Mouse (Mus musculus): Measurements from ENCODE around the gene Tmem129. TPM values are rescaled to one million over a fixed set of nuclear protein-coding genes. Genes with fewer than 3 reads are reported as not detected.

The Tmem129 gene
- polyA plus RNA-seq, 1 experiment from 2014 or later = 31.1 TPM

DNA sequence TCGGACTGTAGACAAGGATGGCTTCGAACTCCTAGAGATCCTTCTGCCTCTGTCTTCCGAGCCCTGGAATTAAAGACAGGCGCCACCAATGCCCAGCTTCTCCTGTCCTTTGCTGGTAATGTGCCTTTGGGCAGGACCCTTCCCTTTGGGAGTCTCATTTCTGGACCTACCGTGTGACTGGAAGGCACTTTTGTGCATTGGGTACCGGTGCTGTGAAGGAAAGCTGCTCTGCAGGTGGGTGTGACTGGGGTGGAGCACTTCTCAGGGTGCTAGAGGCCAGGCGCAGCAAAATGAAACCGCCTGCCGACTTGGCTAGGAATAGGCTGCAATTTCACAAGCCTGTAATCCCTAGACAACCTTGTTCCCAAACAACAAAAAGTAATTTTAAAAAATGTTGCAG lies 28.2 kb downstream of the Tmem129 start:
- WGBS = 3% methylated on average over 9 of the region's 9 CpGs
- ATAC-seq (replicated peaks) = peak; percentile 43

DNA sequence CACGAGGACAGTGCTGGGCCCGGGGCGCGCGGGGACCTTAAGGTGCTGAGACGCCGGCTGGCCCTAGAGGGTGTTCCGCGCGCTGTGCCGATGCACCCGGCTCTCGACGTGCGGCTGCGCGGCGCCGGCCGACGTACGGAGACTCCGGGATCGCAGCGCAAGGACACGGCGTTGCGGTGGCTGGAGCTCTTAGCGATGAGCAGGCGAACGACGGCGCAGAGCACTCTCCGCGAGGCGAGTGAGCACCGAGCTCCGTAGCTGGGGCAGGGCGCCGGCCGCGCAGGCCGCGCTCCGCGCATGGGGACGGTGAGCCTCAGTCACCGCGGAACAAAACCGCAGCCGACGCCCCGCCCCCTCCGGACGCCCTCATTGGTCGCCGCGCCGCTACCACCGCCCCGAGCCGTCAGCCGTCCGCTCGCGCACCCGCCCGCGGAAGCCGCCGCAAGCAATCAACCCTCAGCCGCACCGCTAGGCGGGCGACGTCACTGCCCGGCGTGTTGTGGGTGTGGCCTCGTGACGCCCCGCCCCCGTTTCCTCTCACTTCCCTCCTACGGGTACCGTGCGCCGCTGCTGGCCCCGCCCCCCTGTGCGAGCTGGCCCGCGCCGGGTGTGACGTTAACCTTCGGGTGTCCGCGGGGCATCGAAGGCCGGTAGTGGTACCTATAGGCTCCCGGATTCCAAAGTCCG lies 28.8 kb downstream of the Tmem129 start, which contains the start of the genes Fam53a and Gm9903:
Fam53a (minus strand) TSS at position 335 of the 687 bp plus-strand sequence.
Gm9903 (plus strand) TSS at position 625 of the 687 bp plus-strand sequence.
- Histone ChIP-seq H3K9me3 (no peaks in the 10 kb centered on the region), H3K4me2 (peak within 1 kb of the TSS; percentile 97), H3K4me1 (peaks cover 24% of the 10 kb centered on the region), H3K27me3 (replicated peaks) (no peaks in the 10 kb centered on the region), H3K4me3 (peak within 1 kb of the TSS; percentile 68), H3K9ac (peak within 1 kb of the TSS; percentile 58), H3K36me3 (replicated peaks) (no peaks in the 10 kb centered on the region), H3K27ac (peak within 1 kb of the TSS; percentile 93)
- under 1% methylated on average over 99 of the region's 99 CpGs for WGBS
- peak; percentile 96 for ATAC-seq (replicated peaks)

More for the DNA sequence above, 28.2 kb downstream of the Tmem129 start:
- Histone ChIP-seq H3K27me3 (replicated peaks) (no peaks in the 10 kb centered on the region), H3K36me3 (replicated peaks) (no peaks in the 10 kb centered on the region), H3K9me3 (no peaks in the 10 kb centered on the region), H3K9ac (peak overlapping the region; percentile 38), H3K4me1 (peaks cover 24% of the 10 kb centered on the region), H3K4me3 (peak overlapping the region; percentile 68), H3K27ac (peak overlapping the region; percentile 93), H3K4me2 (peak overlapping the region; percentile 97)

DNA sequence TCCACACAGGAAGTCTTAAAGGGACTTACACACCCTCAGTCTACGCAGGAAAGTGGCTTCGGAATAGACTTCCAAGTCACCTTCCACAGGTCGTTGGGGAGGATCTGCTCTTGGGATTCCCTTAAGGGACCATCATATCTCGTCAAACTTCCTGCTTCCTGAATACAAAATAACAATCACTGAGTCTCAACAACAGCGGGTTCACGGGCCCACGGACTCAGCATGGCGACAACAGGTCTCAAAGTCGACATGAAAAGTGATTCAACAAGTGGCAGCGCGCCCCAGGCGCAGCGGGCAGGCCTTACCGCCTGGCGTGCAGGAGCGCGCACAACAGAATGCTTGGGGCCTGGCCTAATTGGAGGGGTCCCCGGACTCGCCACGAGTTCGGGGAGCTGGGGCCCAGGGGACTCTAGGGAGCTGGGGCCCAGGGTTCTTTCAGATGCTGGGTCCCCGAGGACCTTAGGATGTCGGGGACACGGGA lies 29.4 kb downstream of the Tmem129 start:
- H3K36me3 ChIP-seq (replicated peaks) = no peaks in the 10 kb centered on the region
- ATAC-seq (replicated peaks) = 0 out of 2 replicates have a peak, but pooled peaks have one; percentile 0
- H3K27me3 ChIP-seq (replicated peaks) = no peaks in the 10 kb centered on the region
- peaks cover 24% of the 10 kb centered on the region for H3K4me1 ChIP-seq
- H3K9me3 ChIP-seq = no peaks in the 10 kb centered on the region
- peak overlapping the region; percentile 93 for H3K27ac ChIP-seq
- H3K4me2 ChIP-seq = peak overlapping the region; percentile 97
- H3K9ac ChIP-seq = peak overlapping the region; percentile 58
- H3K4me3 ChIP-seq = peak overlapping the region; percentile 68
- WGBS = under 1% methylated on average over 24 of the region's 24 CpGs

DNA sequence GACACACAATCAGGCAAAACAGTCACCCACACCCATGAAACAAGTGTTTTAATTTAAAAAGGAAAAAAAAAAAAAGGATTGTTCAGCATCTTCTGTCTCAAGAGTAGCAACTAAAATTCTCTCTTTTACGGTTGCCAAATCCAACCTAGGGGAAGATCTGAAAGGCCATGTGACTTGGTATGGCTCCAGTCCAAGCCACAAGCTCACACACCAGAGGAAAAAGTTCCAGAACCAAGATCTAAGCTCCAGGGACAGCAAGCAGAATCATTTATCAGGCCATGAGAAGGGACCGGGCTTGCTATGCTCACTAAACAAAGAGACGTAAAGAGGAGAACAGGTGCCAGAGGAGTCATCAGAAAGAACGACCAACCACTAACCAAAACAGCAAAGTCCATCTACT lies 30.2 kb downstream of the Tmem129 start:
- peak overlapping the region; percentile 68; the same call in 1 of the 2 replicates for H3K4me3 ChIP-seq
- H3K27me3 ChIP-seq (replicated peaks) = no peaks in the 10 kb centered on the region
- no peaks in the 10 kb centered on the region for H3K36me3 ChIP-seq (replicated peaks)
- H3K4me2 ChIP-seq = peak overlapping the region; percentile 97
- no peak overlapping the region for H3K9ac ChIP-seq
- WGBS = 52% methylated on average over 4 of the region's 4 CpGs
- H3K4me1 ChIP-seq = peaks cover 24% of the 10 kb centered on the region
- no peak overlapping the region for H3K27ac ChIP-seq
- no peak for ATAC-seq (replicated peaks)
- no peaks in the 10 kb centered on the region for H3K9me3 ChIP-seq

DNA sequence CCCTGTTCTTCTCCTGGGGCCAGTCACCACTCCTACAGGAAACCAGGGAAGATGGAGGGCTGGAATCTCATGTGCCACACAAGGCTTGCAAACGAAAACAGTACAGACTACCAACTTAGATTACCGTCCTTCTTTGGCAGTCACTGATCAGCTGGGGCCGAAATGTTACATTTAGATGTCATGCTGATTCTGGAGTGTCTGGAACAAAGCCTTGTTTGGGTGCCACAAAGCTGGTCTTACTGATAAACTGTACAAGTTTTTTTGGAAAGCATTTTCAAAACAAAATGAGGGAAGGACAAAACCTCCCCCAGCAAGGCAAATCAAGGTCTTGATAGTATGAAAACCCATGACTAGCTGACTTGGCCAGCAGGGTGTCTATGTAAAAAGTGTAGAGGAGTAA lies 34.5 kb downstream of the Tmem129 start:
- no peak overlapping the region for H3K9ac ChIP-seq

DNA sequence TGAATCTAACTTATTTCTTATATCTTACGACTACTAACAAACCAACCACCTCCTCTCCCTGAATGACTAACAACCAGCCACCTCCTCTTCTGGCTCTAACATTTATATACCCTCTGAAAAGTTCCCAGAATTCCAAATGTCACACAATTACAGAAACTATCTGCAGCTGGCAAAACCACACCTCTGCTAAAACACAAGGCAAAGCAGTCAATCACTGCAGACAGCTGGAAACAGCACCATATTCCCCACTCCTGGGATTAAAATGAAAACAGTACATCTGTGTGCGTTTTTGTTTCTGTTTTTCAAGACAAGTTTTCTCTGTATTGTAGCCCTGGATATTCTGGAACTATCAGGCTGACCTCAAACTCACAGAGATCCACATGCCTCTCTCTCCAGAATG lies 35.5 kb downstream of the Tmem129 start:
- Histone ChIP-seq H3K9me3 (no peaks in the 10 kb centered on the region), H3K9ac (no peak overlapping the region), H3K4me1 (peaks cover under 1% of the 10 kb centered on the region; the same call in 1 of the 2 replicates), H3K27me3 (replicated peaks) (no peaks in the 10 kb centered on the region), H3K4me3 (no peak overlapping the region), H3K36me3 (replicated peaks) (no peaks in the 10 kb centered on the region), H3K27ac (no peak overlapping the region), H3K4me2 (no peak overlapping the region)
- no peak for ATAC-seq (replicated peaks)
- WGBS = 93% methylated on average over 2 of the region's 2 CpGs

More for the DNA sequence above, 34.5 kb downstream of the Tmem129 start:
- Histone ChIP-seq H3K27me3 (replicated peaks) (no peaks in the 10 kb centered on the region), H3K36me3 (replicated peaks) (no peaks in the 10 kb centered on the region), H3K27ac (no peak overlapping the region), H3K4me1 (peaks cover 10% of the 10 kb centered on the region), H3K4me3 (no peak overlapping the region), H3K9me3 (no peaks in the 10 kb centered on the region), H3K4me2 (no peak overlapping the region)
- ATAC-seq (replicated peaks) = no peak
- 89% methylated on average over 3 of the region's 3 CpGs for WGBS

DNA sequence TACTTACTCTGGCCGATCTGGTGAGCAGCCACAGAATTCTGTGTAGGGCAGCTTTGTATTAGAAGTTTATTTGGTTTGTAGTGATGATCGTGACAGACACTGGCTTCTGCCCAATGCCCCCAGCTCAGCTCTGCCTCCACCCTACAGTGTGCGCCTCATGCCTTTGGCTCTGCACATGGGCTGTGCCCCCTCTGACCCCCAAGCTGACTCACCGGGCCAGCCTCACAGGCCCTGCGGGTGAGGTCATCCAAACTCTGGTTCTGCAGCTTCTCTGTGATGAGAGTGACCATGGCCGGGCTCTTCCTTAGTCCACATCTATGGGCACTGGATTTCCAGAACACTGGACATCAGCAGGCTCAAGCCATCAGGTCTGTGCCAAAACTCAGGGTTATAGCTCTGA lies 43.8 kb downstream of the Tmem129 start:
- Histone ChIP-seq H3K27ac (no peak overlapping the region), H3K4me1 (no peaks in the 10 kb centered on the region), H3K36me3 (replicated peaks) (no peaks in the 10 kb centered on the region), H3K9me3 (no peaks in the 10 kb centered on the region), H3K4me3 (no peak overlapping the region), H3K27me3 (replicated peaks) (no peaks in the 10 kb centered on the region), H3K4me2 (no peak overlapping the region), H3K9ac (no peak overlapping the region)
- 91% methylated on average over 6 of the region's 6 CpGs for WGBS
- ATAC-seq (replicated peaks) = no peak

DNA sequence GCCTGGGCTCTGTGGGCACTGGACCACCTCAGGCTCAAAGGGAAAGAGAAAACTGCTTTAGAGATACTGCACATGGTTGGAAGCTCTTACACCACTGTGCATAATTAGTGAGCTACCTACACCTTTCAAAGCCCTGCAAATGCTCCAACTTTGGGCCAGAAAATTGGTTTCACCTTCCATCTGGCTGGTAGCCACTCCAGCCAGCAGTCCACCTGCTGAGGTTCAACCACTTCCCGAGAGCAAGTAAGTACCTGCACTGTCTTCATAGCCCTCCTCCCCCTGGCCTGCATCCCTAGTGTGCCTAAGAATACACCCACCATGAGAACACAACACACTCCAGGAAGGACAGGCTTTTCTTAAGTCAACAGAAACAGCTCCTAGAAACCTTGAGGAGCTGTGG lies 46.4 kb downstream of the Tmem129 start:
- WGBS = 97% methylated on average over 1 of the region's 1 CpGs
- no peak for ATAC-seq (replicated peaks)
- H3K27me3 ChIP-seq (replicated peaks) = no peaks in the 10 kb centered on the region
- H3K36me3 ChIP-seq (replicated peaks) = peaks cover 11% of the 10 kb centered on the region; the same call in 1 of the 2 replicates
- H3K9me3 ChIP-seq = no peaks in the 10 kb centered on the region
- H3K27ac ChIP-seq = no peak overlapping the region
- no peaks in the 10 kb centered on the region for H3K4me1 ChIP-seq
- no peak overlapping the region for H3K4me2 ChIP-seq
- no peak overlapping the region for H3K4me3 ChIP-seq
- H3K9ac ChIP-seq = no peak overlapping the region

DNA sequence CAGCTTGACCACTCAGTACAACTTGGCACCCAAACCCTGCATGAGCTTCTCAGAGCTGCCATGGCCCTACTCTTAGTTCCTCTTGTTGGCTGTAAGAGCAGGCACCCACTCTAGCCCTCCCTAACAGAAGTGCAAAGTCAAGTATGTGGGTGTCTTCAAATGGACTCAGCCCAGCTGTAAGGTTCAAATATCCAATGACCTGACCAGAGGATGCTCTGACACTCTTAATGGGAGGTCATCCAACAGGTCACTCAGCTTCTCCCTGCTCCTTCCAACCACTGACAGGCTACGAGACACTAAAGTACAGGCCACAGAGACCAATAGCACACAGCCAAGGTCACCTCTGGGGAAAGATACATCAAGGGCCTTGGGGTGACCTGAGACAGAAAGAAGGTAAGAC lies 49.0 kb downstream of the Tmem129 start:
- no peak overlapping the region for H3K27ac ChIP-seq
- H3K9ac ChIP-seq = no peak overlapping the region
- peaks cover 11% of the 10 kb centered on the region; the same call in 1 of the 2 replicates for H3K36me3 ChIP-seq (replicated peaks)
- H3K4me1 ChIP-seq = no peaks in the 10 kb centered on the region
- no peak overlapping the region for H3K4me2 ChIP-seq
- 96% methylated on average over 1 of the region's 1 CpGs for WGBS
- H3K27me3 ChIP-seq (replicated peaks) = no peaks in the 10 kb centered on the region
- ATAC-seq (replicated peaks) = no peak
- H3K4me3 ChIP-seq = no peak overlapping the region
- H3K9me3 ChIP-seq = no peaks in the 10 kb centered on the region

DNA sequence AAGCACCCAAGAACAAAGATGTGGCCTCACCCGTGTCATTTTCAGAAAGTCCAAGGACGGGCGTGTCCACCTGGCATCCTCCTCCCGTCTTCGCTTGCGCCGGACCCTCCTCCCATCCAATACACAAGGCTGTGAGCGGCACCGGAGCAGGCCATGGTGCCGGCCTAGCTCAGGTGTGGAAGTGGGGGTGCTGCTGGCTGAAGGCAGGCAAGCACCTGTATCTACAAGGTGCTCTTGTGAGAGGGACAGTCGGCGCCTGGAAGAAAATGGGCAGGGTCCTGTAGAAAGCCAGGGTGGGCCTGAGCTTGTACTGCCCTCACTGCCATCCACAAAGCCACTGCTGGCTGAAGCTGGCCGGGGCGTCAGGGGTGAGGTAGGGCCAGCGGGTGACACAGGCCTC lies 50.8 kb downstream of the Tmem129 start:
- Histone ChIP-seq H3K4me1 (no peaks in the 10 kb centered on the region), H3K27ac (no peak overlapping the region), H3K4me3 (no peak overlapping the region), H3K27me3 (replicated peaks) (no peaks in the 10 kb centered on the region), H3K36me3 (replicated peaks) (peaks cover 11% of the 10 kb centered on the region; the same call in 1 of the 2 replicates), H3K9ac (no peak overlapping the region), H3K9me3 (no peaks in the 10 kb centered on the region), H3K4me2 (no peak overlapping the region)
- 97% methylated on average over 15 of the region's 15 CpGs for WGBS
- no peak for ATAC-seq (replicated peaks)

DNA sequence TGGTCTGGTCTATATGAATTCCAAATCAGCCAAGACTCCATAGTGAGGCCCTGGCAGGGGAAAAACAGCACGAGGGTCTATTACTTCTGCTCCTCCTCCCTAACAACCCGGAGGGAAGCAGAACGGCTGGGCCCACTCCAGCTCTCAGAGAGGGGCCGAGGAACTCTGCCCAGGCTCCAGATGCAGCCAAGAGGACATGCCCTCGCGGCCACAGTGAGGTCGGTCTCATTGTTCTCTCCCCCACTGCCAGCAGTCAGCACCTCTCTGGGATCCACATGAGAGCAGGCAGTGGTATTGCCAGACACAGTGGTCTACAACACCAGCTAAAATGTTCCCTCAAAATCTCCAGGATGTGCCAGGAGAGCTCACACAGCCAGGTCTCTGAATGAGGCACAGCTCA lies 51.6 kb downstream of the Tmem129 start:
- no peaks in the 10 kb centered on the region for H3K27me3 ChIP-seq (replicated peaks)
- no peak overlapping the region for H3K4me3 ChIP-seq
- no peak overlapping the region for H3K27ac ChIP-seq
- 75% methylated on average over 7 of the region's 7 CpGs for WGBS
- no peak overlapping the region for H3K9ac ChIP-seq
- no peak for ATAC-seq (replicated peaks)
- H3K4me1 ChIP-seq = no peaks in the 10 kb centered on the region
- H3K4me2 ChIP-seq = no peak overlapping the region
- H3K9me3 ChIP-seq = no peaks in the 10 kb centered on the region
- peaks cover 11% of the 10 kb centered on the region; the same call in 1 of the 2 replicates for H3K36me3 ChIP-seq (replicated peaks)

DNA sequence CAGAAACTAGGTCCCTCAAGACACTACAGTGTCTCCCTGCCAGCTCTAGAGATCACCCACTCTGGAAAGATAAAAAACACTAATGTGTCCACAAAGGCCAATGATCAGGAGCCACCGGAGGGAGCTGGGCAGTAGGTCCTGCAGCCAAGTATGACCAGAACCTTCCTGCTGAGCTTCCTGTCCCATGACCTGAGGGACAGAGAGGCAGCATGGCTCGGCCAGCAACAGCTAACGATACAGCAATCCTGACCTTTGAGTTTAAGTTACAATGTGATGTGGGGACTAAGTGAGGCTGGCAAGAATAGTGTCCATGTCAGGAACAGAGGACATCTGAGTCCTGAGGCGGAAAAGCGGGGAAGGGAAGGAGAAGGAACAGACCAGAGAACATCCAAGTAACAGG lies 52.9 kb downstream of the Tmem129 start:
- Histone ChIP-seq H3K36me3 (replicated peaks) (peaks cover 11% of the 10 kb centered on the region; the same call in 1 of the 2 replicates), H3K4me1 (no peaks in the 10 kb centered on the region), H3K9me3 (no peaks in the 10 kb centered on the region), H3K27me3 (replicated peaks) (no peaks in the 10 kb centered on the region), H3K4me2 (no peak overlapping the region), H3K9ac (no peak overlapping the region), H3K4me3 (no peak overlapping the region), H3K27ac (no peak overlapping the region)
- ATAC-seq (replicated peaks) = no peak
- WGBS = 88% methylated on average over 5 of the region's 5 CpGs
